Mouse (Mus musculus): ENCODE results near the gene Rgs12. TPM values are rescaled to one million over a fixed set of nuclear protein-coding genes. Genes with fewer than 3 reads are reported as not detected.
A peak's percentile ranks its signal among the peaks of the same experiment; 100 is the strongest.

The Rgs12 gene
- polyA plus RNA-seq, 1 experiment from 2014 or later = 29.3 TPM

- Histone ChIP-seq H3K36me3 (ENCODE audit: control insufficient read depth, insufficient read depth, low read length) (peaks cover 24% of the 10 kb centered on the region), H3K4me2 (replicated peaks; ENCODE audit: low read depth, low read length) (no peak overlapping the region), H3K27ac (ENCODE audit: low read depth, low read length) (no peak overlapping the region), H3K9me3 (ENCODE audit: control insufficient read depth, low read length) (no peaks in the 10 kb centered on the region), H3K9ac (ENCODE audit: low read depth, low read length) (no peak overlapping the region), H3K27me3 (ENCODE audit: control insufficient read depth, insufficient read depth, low read length) (no peaks in the 10 kb centered on the region), H3K4me3 (ENCODE audit: low read length) (no peak overlapping the region), H3K4me1 (ENCODE audit: control insufficient read depth, insufficient read depth, low read length) (no peaks in the 10 kb centered on the region)
- WGBS = 85% methylated on average over 5 of the region's 5 CpGs
- no peak for ATAC-seq (ENCODE audit: low FRiP score, low TSS enrichment)
Observed at GRCm38 (mm10) chr5:34988690-34989089, 39.4 kb downstream of the Rgs12 start.

- Histone ChIP-seq H3K9ac (ENCODE audit: low read depth, low read length) (no peak overlapping the region), H3K27ac (ENCODE audit: low read depth, low read length) (no peak overlapping the region), H3K27me3 (ENCODE audit: control insufficient read depth, insufficient read depth, low read length) (no peaks in the 10 kb centered on the region), H3K4me3 (ENCODE audit: low read length) (no peak overlapping the region), H3K36me3 (ENCODE audit: control insufficient read depth, insufficient read depth, low read length) (peaks cover 19% of the 10 kb centered on the region), H3K9me3 (ENCODE audit: control insufficient read depth, low read length) (no peaks in the 10 kb centered on the region), H3K4me1 (ENCODE audit: control insufficient read depth, insufficient read depth, low read length) (no peaks in the 10 kb centered on the region), H3K4me2 (replicated peaks; ENCODE audit: low read depth, low read length) (no peak overlapping the region)
- ATAC-seq (ENCODE audit: low FRiP score, low TSS enrichment) = no peak
- 71% methylated on average over 12 of the region's 12 CpGs for WGBS
Observed at GRCm38 (mm10) chr5:34989321-34989772, 40.1 kb downstream of the Rgs12 start.

- WGBS = 46% methylated on average over 3 of the region's 3 CpGs
- no peak overlapping the region for H3K4me2 ChIP-seq (replicated peaks; ENCODE audit: low read depth, low read length)
- H3K9me3 ChIP-seq (ENCODE audit: control insufficient read depth, low read length) = no peaks in the 10 kb centered on the region
- H3K27me3 ChIP-seq (ENCODE audit: control insufficient read depth, insufficient read depth, low read length) = no peaks in the 10 kb centered on the region
- no peak overlapping the region for H3K27ac ChIP-seq (ENCODE audit: low read depth, low read length)
- ATAC-seq (ENCODE audit: low FRiP score, low TSS enrichment) = no peak
- H3K9ac ChIP-seq (ENCODE audit: low read depth, low read length) = no peak overlapping the region
- no peak overlapping the region for H3K4me3 ChIP-seq (ENCODE audit: low read length)
- no peaks in the 10 kb centered on the region; the same call in 1 of the 2 replicates for H3K36me3 ChIP-seq (ENCODE audit: control insufficient read depth, insufficient read depth, low read length)
- H3K4me1 ChIP-seq (ENCODE audit: control insufficient read depth, insufficient read depth, low read length) = no peaks in the 10 kb centered on the region
Observed at GRCm38 (mm10) chr5:34998754-34999153, 49.5 kb downstream of the Rgs12 start.

GRCm38 (mm10) chr5:34999281-34999680 is 50.0 kb downstream of the Rgs12 start:
- Histone ChIP-seq H3K4me3 (ENCODE audit: low read length) (no peak overlapping the region), H3K9me3 (ENCODE audit: control insufficient read depth, low read length) (no peaks in the 10 kb centered on the region), H3K27me3 (ENCODE audit: control insufficient read depth, insufficient read depth, low read length) (no peaks in the 10 kb centered on the region), H3K4me2 (replicated peaks; ENCODE audit: low read depth, low read length) (no peak overlapping the region), H3K4me1 (ENCODE audit: control insufficient read depth, insufficient read depth, low read length) (no peaks in the 10 kb centered on the region), H3K36me3 (ENCODE audit: control insufficient read depth, insufficient read depth, low read length) (no peaks in the 10 kb centered on the region; the same call in 1 of the 2 replicates), H3K27ac (ENCODE audit: low read depth, low read length) (no peak overlapping the region), H3K9ac (ENCODE audit: low read depth, low read length) (no peak overlapping the region)
- ATAC-seq (ENCODE audit: low FRiP score, low TSS enrichment) = no peak
- WGBS = 72% methylated on average over 6 of the region's 6 CpGs

GRCm38 (mm10) chr5:35000323-35000722 is 51.1 kb downstream of the Rgs12 start:
- Histone ChIP-seq H3K9me3 (ENCODE audit: control insufficient read depth, low read length) (no peaks in the 10 kb centered on the region), H3K4me3 (ENCODE audit: low read length) (no peak overlapping the region), H3K36me3 (ENCODE audit: control insufficient read depth, insufficient read depth, low read length) (peaks cover 3% of the 10 kb centered on the region; the same call in 1 of the 2 replicates), H3K9ac (ENCODE audit: low read depth, low read length) (no peak overlapping the region), H3K4me2 (replicated peaks; ENCODE audit: low read depth, low read length) (no peak overlapping the region), H3K4me1 (ENCODE audit: control insufficient read depth, insufficient read depth, low read length) (no peaks in the 10 kb centered on the region), H3K27me3 (ENCODE audit: control insufficient read depth, insufficient read depth, low read length) (no peaks in the 10 kb centered on the region), H3K27ac (ENCODE audit: low read depth, low read length) (no peak overlapping the region)
- no peak for ATAC-seq (ENCODE audit: low FRiP score, low TSS enrichment)

- H3K36me3 ChIP-seq (ENCODE audit: control insufficient read depth, insufficient read depth, low read length) = peaks cover 8% of the 10 kb centered on the region; the same call in 1 of the 2 replicates
- no peaks in the 10 kb centered on the region for H3K27me3 ChIP-seq (ENCODE audit: control insufficient read depth, insufficient read depth, low read length)
- no peaks in the 10 kb centered on the region for H3K9me3 ChIP-seq (ENCODE audit: control insufficient read depth, low read length)
- H3K4me2 ChIP-seq (replicated peaks; ENCODE audit: low read depth, low read length) = no peak overlapping the region
- H3K9ac ChIP-seq (ENCODE audit: low read depth, low read length) = no peak overlapping the region
- no peak overlapping the region for H3K4me3 ChIP-seq (ENCODE audit: low read length)
- H3K27ac ChIP-seq (ENCODE audit: low read depth, low read length) = no peak overlapping the region
- 78% methylated on average over 3 of the region's 3 CpGs for WGBS
- no peaks in the 10 kb centered on the region for H3K4me1 ChIP-seq (ENCODE audit: control insufficient read depth, insufficient read depth, low read length)
- ATAC-seq (ENCODE audit: low FRiP score, low TSS enrichment) = no peak
Observed at GRCm38 (mm10) chr5:35001144-35001543, 51.9 kb downstream of the Rgs12 start.

GRCm38 (mm10) chr5:35003611-35004162 is 54.4 kb downstream of the Rgs12 start:
- Histone ChIP-seq H3K4me3 (ENCODE audit: low read length) (no peak overlapping the region), H3K4me2 (replicated peaks; ENCODE audit: low read depth, low read length) (no peak overlapping the region), H3K36me3 (ENCODE audit: control insufficient read depth, insufficient read depth, low read length) (peaks cover 8% of the 10 kb centered on the region; the same call in 1 of the 2 replicates), H3K27me3 (ENCODE audit: control insufficient read depth, insufficient read depth, low read length) (no peaks in the 10 kb centered on the region), H3K9me3 (ENCODE audit: control insufficient read depth, low read length) (no peaks in the 10 kb centered on the region), H3K9ac (ENCODE audit: low read depth, low read length) (no peak overlapping the region), H3K27ac (ENCODE audit: low read depth, low read length) (0 out of 2 replicates have a peak overlapping the region, but pooled peaks have one; percentile 9), H3K4me1 (ENCODE audit: control insufficient read depth, insufficient read depth, low read length) (no peaks in the 10 kb centered on the region)
- 72% methylated on average over 7 of the region's 7 CpGs for WGBS
- no peak for ATAC-seq (ENCODE audit: low FRiP score, low TSS enrichment)

- Histone ChIP-seq H3K4me2 (replicated peaks; ENCODE audit: low read depth, low read length) (no peak overlapping the region), H3K9me3 (ENCODE audit: control insufficient read depth, low read length) (no peaks in the 10 kb centered on the region), H3K4me3 (ENCODE audit: low read length) (no peak overlapping the region), H3K27ac (ENCODE audit: low read depth, low read length) (no peak overlapping the region), H3K4me1 (ENCODE audit: control insufficient read depth, insufficient read depth, low read length) (no peaks in the 10 kb centered on the region), H3K36me3 (ENCODE audit: control insufficient read depth, insufficient read depth, low read length) (peaks cover 8% of the 10 kb centered on the region; the same call in 1 of the 2 replicates), H3K27me3 (ENCODE audit: control insufficient read depth, insufficient read depth, low read length) (no peaks in the 10 kb centered on the region), H3K9ac (ENCODE audit: low read depth, low read length) (no peak overlapping the region)
- ATAC-seq (ENCODE audit: low FRiP score, low TSS enrichment) = no peak
- 90% methylated on average over 2 of the region's 2 CpGs for WGBS
Observed at GRCm38 (mm10) chr5:35004769-35005168, 55.5 kb downstream of the Rgs12 start.

- H3K27ac ChIP-seq (ENCODE audit: low read depth, low read length) = no peak overlapping the region
- no peaks in the 10 kb centered on the region for H3K27me3 ChIP-seq (ENCODE audit: control insufficient read depth, insufficient read depth, low read length)
- H3K4me1 ChIP-seq (ENCODE audit: control insufficient read depth, insufficient read depth, low read length) = no peaks in the 10 kb centered on the region
- no peak overlapping the region for H3K4me2 ChIP-seq (replicated peaks; ENCODE audit: low read depth, low read length)
- no peak for ATAC-seq (ENCODE audit: low FRiP score, low TSS enrichment)
- no peak overlapping the region for H3K9ac ChIP-seq (ENCODE audit: low read depth, low read length)
- peaks cover 8% of the 10 kb centered on the region; the same call in 1 of the 2 replicates for H3K36me3 ChIP-seq (ENCODE audit: control insufficient read depth, insufficient read depth, low read length)
- H3K9me3 ChIP-seq (ENCODE audit: control insufficient read depth, low read length) = no peaks in the 10 kb centered on the region
- 92% methylated on average over 3 of the region's 3 CpGs for WGBS
- H3K4me3 ChIP-seq (ENCODE audit: low read length) = no peak overlapping the region
Observed at GRCm38 (mm10) chr5:35005659-35006058, 56.4 kb downstream of the Rgs12 start.

All from kidney, embryonic 14.5 days (tissue).